11 mouse cellular contexts compared by ENCODE assay signal in genomic region chr4:154802210-154802609, GRCm38 (mm10). TPM values are rescaled to one million over a fixed set of nuclear protein-coding genes. Genes with fewer than 3 reads are reported as not detected.
DNase-seq lines count a peak whose midpoint lies in the region; ATAC-seq lines count a peak whose summit lies in the region.
"Had no signal": no experiment of that assay in that cellular context is flagged by ENCODE, and none has a peak within 500 bp of the region (broad histone marks: within the 10 kb centered on the region; RNA-seq: fewer than 3 reads in every experiment).

No protein-coding gene starts in this region.

- WGBS in heart, embryonic 14.5 days, result 8% methylated on average over 26 of the region's 26 CpGs
- 3% methylated on average over 26 of the region's 26 CpGs for WGBS in forebrain, embryonic 14.5 days
- WGBS in liver, embryonic 13.5 days (ENCODE audit: insufficient replicate concordance), result 9% methylated on average over 26 of the region's 26 CpGs

- peaks cover 37% of the 10 kb centered on the region for H3K27me3 ChIP-seq in heart, embryonic 14.5 days (ENCODE audit: control insufficient read depth, insufficient read depth, low read length)
- no peaks in the 10 kb centered on the region; the same call in 1 of the 2 replicates for H3K27me3 ChIP-seq in forebrain, embryonic 14.5 days (replicated peaks; ENCODE audit: control insufficient read depth, insufficient read depth, low read length)
- peaks cover 37% of the 10 kb centered on the region for H3K27me3 ChIP-seq in liver, embryonic 13.5 days

- DNase-seq in heart, adult 8-10 months (ENCODE audit: low spot score), result no peak
- DNase-seq in forebrain, embryonic 14.5 days (ENCODE audit: low spot score), result no peak
- DNase-seq in liver, embryonic 13.5 days, result no peak
- DNase-seq in adrenal gland, postnatal 14 days, result no peak
- no peak for DNase-seq in gastrocnemius, adult 18-20 months (ENCODE audit: low spot score)
- no peak for DNase-seq in layer of hippocampus, adult 11-12 months (ENCODE audit: low spot score)
- DNase-seq: kidney, adult 8-10 months had no signal

- H3K4me2 ChIP-seq in heart, embryonic 14.5 days (ENCODE audit: low read length), result peak overlapping the region; percentile 36
- peak overlapping the region; percentile 37 for H3K4me2 ChIP-seq in forebrain, embryonic 14.5 days (ENCODE audit: low read length)
- 0 out of 2 replicates have a peak overlapping the region, but pooled peaks have one; percentile 12 for H3K4me2 ChIP-seq in liver, embryonic 13.5 days

- H3K4me3 ChIP-seq in heart, embryonic 14.5 days (ENCODE audit: control insufficient read depth in 1 of 2, insufficient read depth in 1 of 2, low read depth in 1 of 2, low read length in 2 of 2), result peak overlapping the region in 1 of 2 experiments; percentile 10; a peak in 1 of 4 replicates
- H3K4me3 ChIP-seq in forebrain, embryonic 14.5 days (ENCODE audit: low read depth, low read length), result no peak overlapping the region
- H3K4me3 ChIP-seq in liver, embryonic 13.5 days (replicated peaks), result no peak overlapping the region

- no peaks in the 10 kb centered on the region for H3K36me3 ChIP-seq in heart, embryonic 14.5 days (ENCODE audit: control insufficient read depth, insufficient read depth, low read length)
- H3K36me3 ChIP-seq in forebrain, embryonic 14.5 days (ENCODE audit: control insufficient read depth, insufficient read depth, low read length), result no peaks in the 10 kb centered on the region
- H3K36me3 ChIP-seq in liver, embryonic 13.5 days, result no peaks in the 10 kb centered on the region

- H3K4me1 ChIP-seq in heart, embryonic 14.5 days (ENCODE audit: control insufficient read depth in 2 of 2, insufficient read depth in 2 of 2, low read length in 2 of 2), result peaks cover 0 to 2% of the 10 kb centered on the region in 2 experiments; a peak in 1 of 4 replicates
- peaks cover 3% of the 10 kb centered on the region; the same call in 1 of the 2 replicates for H3K4me1 ChIP-seq in forebrain, embryonic 14.5 days (ENCODE audit: control insufficient read depth, insufficient read depth, low read length)
- H3K4me1 ChIP-seq in liver, embryonic 13.5 days (replicated peaks), result no peaks in the 10 kb centered on the region

- no peak for ATAC-seq in heart, embryonic 14.5 days (ENCODE audit: insufficient number of reproducible peaks, insufficient read depth, low FRiP score, low read depth)
- peak; percentile 34; the same call in 1 of the 2 replicates for ATAC-seq in common myeloid progenitor, adult 5-6 weeks (replicated peaks; ENCODE audit: low read depth, poor library complexity, severe bottlenecking)
- no peak for ATAC-seq in forebrain, embryonic 14.5 days
- ATAC-seq in liver, embryonic 13.5 days (ENCODE audit: low read depth), result no peak

- no peak overlapping the region for H3K27ac ChIP-seq in heart, embryonic 14.5 days (replicated peaks in 1 of 2; ENCODE audit: control insufficient read depth in 1 of 2, insufficient read depth in 1 of 2, low read depth in 2 of 2, low read length in 2 of 2)
- no peak overlapping the region for H3K27ac ChIP-seq in forebrain, embryonic 14.5 days (ENCODE audit: low read depth, low read length)
- H3K27ac ChIP-seq in liver, embryonic 13.5 days, result no peak overlapping the region
- H3K27ac ChIP-seq: liver, embryonic 14.5 days had no signal

- no peak overlapping the region for H3K9ac ChIP-seq in heart, embryonic 14.5 days (ENCODE audit: low read length)
- peak overlapping the region; percentile 25 for H3K9ac ChIP-seq in forebrain, embryonic 14.5 days (ENCODE audit: low read length)
- no peak overlapping the region for H3K9ac ChIP-seq in liver, embryonic 13.5 days
- H3K9ac ChIP-seq: liver, embryonic 14.5 days had no signal

- no peaks in the 10 kb centered on the region for H3K9me3 ChIP-seq in heart, embryonic 14.5 days (ENCODE audit: control insufficient read depth, low read length)
- H3K9me3 ChIP-seq in forebrain, embryonic 14.5 days (replicated peaks; ENCODE audit: control insufficient read depth, low read length), result no peaks in the 10 kb centered on the region
- H3K9me3 ChIP-seq in liver, embryonic 13.5 days (replicated peaks), result no peaks in the 10 kb centered on the region

RNA-seq across cellular contexts. Expression of gene Ttc34, which starts 35.0 kb away (rescaled TPM):
- polyA plus RNA-seq in heart, embryonic 14.5 days (2014; fragmentation: Nextera tagmentation; extraction: Ambion mirVana), result 0.22 and 0.27 TPM in 2 replicates
- total RNA-seq in heart, adult 8-10 months (2022), result under 1 TPM in 3 of 4 experiments, not detected in 1; 0.06 to 0.34 (median 0.11) TPM
- total RNA-seq in common myeloid progenitor, adult 5-6 weeks (2017), result not detected in 2 replicates
- 0.85 and 1.5 TPM in 2 replicates for polyA plus RNA-seq in forebrain, embryonic 14.5 days (2014; fragmentation: Nextera tagmentation; extraction: Ambion mirVana)
- 0.03 TPM in 1 of 2 replicates, not detected in the other for polyA plus RNA-seq in liver, embryonic 13.5 days (2015; fragmentation: Nextera tagmentation; extraction: Ambion mirVana)
- total RNA-seq in adrenal gland, postnatal 14 days (2021), result 0.15 and 0.19 TPM in 2 replicates
- total RNA-seq in gastrocnemius, adult 18-20 months (2021), result under 1 TPM in 1 of 2 experiments, not detected in 1; 0.14 TPM
- polyA plus RNA-seq: C2C12; liver, embryonic 14.5 days had no signal
